Mouse (Mus musculus) liver, embryonic 16.5 days (tissue): ENCODE measurements around the gene Mybpc3. TPM values are rescaled to one million over a fixed set of nuclear protein-coding genes. Genes with fewer than 3 reads are reported as not detected.
"Not testable (repeated sequence)": the region's sequence is repeated elsewhere in the genome, so short reads cannot be mapped to it uniquely, and the experiment has no call there.

Experiments
- ATAC-seq: fragments of 200-750 bp; cut with Nextera tagmentation; 2 replicates; pipeline ENCODE4 v1.8.0; 2017; ENCODE audit warnings: low read depth, mild to moderate bottlenecking, moderate number of reproducible peaks, moderate library complexity
- H3K27ac ChIP-seq: fragments of 300-500 bp; sonication (generic); 2 replicates; pipeline ENCODE4 v1.5.1; 2014; ENCODE audit warnings: mild to moderate bottlenecking, low read length
- H3K27me3 ChIP-seq: fragments of 300-500 bp; sonication (generic); 2 replicates; pipeline ENCODE4 v1.6.1; 2014; ENCODE audit warnings: low read depth, low read length, mixed read lengths; ENCODE audit not compliant: control insufficient read depth, insufficient read depth
- H3K36me3 ChIP-seq: fragments of 300-500 bp; sonication (generic); 2 replicates; pipeline ENCODE4 v1.6.1; 2014; ENCODE audit warnings: mild to moderate bottlenecking; ENCODE audit not compliant: control insufficient read depth, insufficient read depth
- H3K4me1 ChIP-seq: fragments of 300-500 bp; sonication (generic); 2 replicates; pipeline ENCODE4 v1.6.1; 2014; ENCODE audit warnings: low read depth, low read length, mixed read lengths; ENCODE audit not compliant: control insufficient read depth
- H3K4me2 ChIP-seq: fragments of 300-500 bp; sonication (generic); 2 replicates; pipeline ENCODE4 v1.6.1; 2014; ENCODE audit warnings: low read depth, low read length, mixed read lengths
- H3K4me3 ChIP-seq: fragments of 300-500 bp; sonication (generic); 2 replicates; pipeline ENCODE4 v1.5.1; 2014; ENCODE audit warnings: low read depth, mild to moderate bottlenecking, low read length
- H3K9ac ChIP-seq: fragments of 300-500 bp; sonication (generic); 2 replicates; pipeline ENCODE4 v1.6.1; 2014; ENCODE audit warnings: low read depth, low read length
- H3K9me3 ChIP-seq: fragments of 300-500 bp; sonication (generic); replicated peaks from 2 replicates; pipeline ENCODE4 v1.6.1; 2016; ENCODE audit warnings: low read length; ENCODE audit not compliant: control insufficient read depth
- WGBS: fragments of 180-500 bp; shearing (Covaris S2); extraction: QIAGEN DNeasy Blood & Tissue Kit; methylation state at CpG from one replicate; pipeline ENCODE4 v1.1.7; 2014; ENCODE audit not compliant: insufficient replicate concordance; 5-methylcytosine and 5-hydroxymethylcytosine counted together
- polyA plus RNA-seq: library from polyadenylated mRNA; unstranded; fragments of >200 nt; fragmentation: Nextera tagmentation; extraction: Ambion mirVana; gene quantifications from 2 replicates; pipeline ENCODE4 v1.2.1, GENCODE M21; 2015

The Mybpc3 gene
- polyA plus RNA-seq, 1 experiment from 2014 or later, result 0.08 TPM

GRCm38 (mm10) chr2:91098156-91098555, 19.8 kb upstream of the Mybpc3 start:
- Histone ChIP-seq H3K9me3 (no peaks in the 10 kb centered on the region), H3K9ac (peak overlapping the region; percentile 50; the same call in 1 of the 2 replicates), H3K27ac (peak overlapping the region; percentile 52), H3K27me3 (peaks cover 2% of the 10 kb centered on the region; the same call in 1 of the 2 replicates), H3K4me1 (peaks cover 23% of the 10 kb centered on the region), H3K4me2 (peak overlapping the region; percentile 28; the same call in 1 of the 2 replicates), H3K4me3 (peak overlapping the region; percentile 50), H3K36me3 (no peaks in the 10 kb centered on the region)
- ATAC-seq, result peak; percentile 30; the same call in 1 of the 2 replicates
- WGBS, result 27% methylated on average over 2 of the region's 2 CpGs

- WGBS, result 5% methylated on average over 7 of the region's 7 CpGs
- Histone ChIP-seq H3K36me3 (no peaks in the 10 kb centered on the region), H3K4me3 (no peak overlapping the region), H3K9me3 (no peaks in the 10 kb centered on the region), H3K4me1 (peaks cover 29% of the 10 kb centered on the region), H3K27me3 (peaks cover 2% of the 10 kb centered on the region; the same call in 1 of the 2 replicates), H3K27ac (no peak overlapping the region), H3K4me2 (no peak overlapping the region), H3K9ac (no peak overlapping the region)
- ATAC-seq, result peak; percentile 53
These were observed 16.7 kb upstream of the Mybpc3 start for GRCm38 (mm10) chr2:91101124-91101740.

- ATAC-seq, result no peak
- H3K36me3 ChIP-seq, result no peaks in the 10 kb centered on the region
- H3K4me3 ChIP-seq, result no peak overlapping the region
- H3K4me1 ChIP-seq, result peaks cover 33% of the 10 kb centered on the region
- no peaks in the 10 kb centered on the region for H3K9me3 ChIP-seq
- 36% methylated on average over 3 of the region's 3 CpGs for WGBS
- H3K27me3 ChIP-seq, result no peaks in the 10 kb centered on the region
- H3K27ac ChIP-seq, result no peak overlapping the region
- H3K9ac ChIP-seq, result no peak overlapping the region
- H3K4me2 ChIP-seq, result no peak overlapping the region; the same call in 1 of the 2 replicates
These were observed 9.8 kb upstream of the Mybpc3 start for GRCm38 (mm10) chr2:91108156-91108555.

GRCm38 (mm10) chr2:91109241-91109640, 8.7 kb upstream of the Mybpc3 start:
- no peak for ATAC-seq
- no peak overlapping the region for H3K9ac ChIP-seq
- peaks cover 38% of the 10 kb centered on the region for H3K4me1 ChIP-seq
- no peaks in the 10 kb centered on the region for H3K36me3 ChIP-seq
- WGBS, result 71% methylated on average over 5 of the region's 5 CpGs
- no peak overlapping the region for H3K4me3 ChIP-seq
- H3K27me3 ChIP-seq, result no peaks in the 10 kb centered on the region
- H3K4me2 ChIP-seq, result no peak overlapping the region
- H3K9me3 ChIP-seq, result no peaks in the 10 kb centered on the region
- no peak overlapping the region for H3K27ac ChIP-seq

DNA sequence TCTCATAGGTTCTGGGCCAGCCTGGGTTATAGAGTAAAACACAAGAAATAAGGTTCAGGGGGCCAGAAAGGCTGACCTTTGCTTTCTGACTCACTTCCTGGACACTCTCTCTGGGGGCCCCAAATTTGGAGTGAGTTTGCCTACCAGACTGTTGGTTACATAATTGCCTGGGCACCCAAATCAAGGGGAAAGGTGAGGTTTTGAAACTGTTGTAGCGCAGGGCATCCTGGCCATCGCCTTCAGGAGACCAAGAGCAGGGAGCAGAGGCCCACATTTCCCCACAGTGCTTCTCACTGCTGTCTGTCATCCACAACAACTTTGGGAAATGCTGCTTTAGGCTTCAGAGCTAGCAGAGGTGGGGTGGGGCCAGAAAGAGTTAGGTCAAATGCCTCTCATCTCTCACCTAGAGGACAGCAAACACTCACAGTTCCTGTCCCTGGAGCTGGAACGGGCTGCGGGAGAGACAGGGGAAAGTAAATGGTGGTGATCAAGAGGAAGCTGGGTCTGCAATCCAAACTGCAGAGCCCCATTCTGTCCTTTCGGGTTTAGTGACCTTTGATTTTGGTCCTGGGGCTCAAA, 8.0 kb upstream of the Mybpc3 start:
- Histone ChIP-seq H3K36me3 (no peaks in the 10 kb centered on the region), H3K27ac (no peak overlapping the region), H3K9ac (no peak overlapping the region), H3K4me3 (no peak overlapping the region), H3K9me3 (no peaks in the 10 kb centered on the region), H3K27me3 (no peaks in the 10 kb centered on the region), H3K4me2 (no peak overlapping the region), H3K4me1 (peaks cover 42% of the 10 kb centered on the region)
- no peak for ATAC-seq
- WGBS, result 75% methylated on average over 5 of the region's 5 CpGs

- WGBS, result 75% methylated on average over 6 of the region's 6 CpGs
These were observed 7.5 kb upstream of the Mybpc3 start for GRCm38 (mm10) chr2:91110429-91110828.

GRCm38 (mm10) chr2:91111832-91112231, 6.1 kb upstream of the Mybpc3 start:
- peaks cover 32% of the 10 kb centered on the region for H3K4me1 ChIP-seq
- H3K27ac ChIP-seq, H3K9ac ChIP-seq, ATAC-seq, H3K27me3 ChIP-seq, H3K36me3 ChIP-seq, H3K4me3 ChIP-seq, H3K4me2 ChIP-seq, H3K9me3 ChIP-seq: not testable (repeated sequence)
- 73% methylated on average over 3 of the region's 3 CpGs for WGBS

More at GRCm38 (mm10) chr2:91110429-91110828, 7.5 kb upstream of the Mybpc3 start:
- Histone ChIP-seq H3K4me1 (peaks cover 37% of the 10 kb centered on the region), H3K9ac (no peak overlapping the region), H3K27me3 (no peaks in the 10 kb centered on the region), H3K36me3 (no peaks in the 10 kb centered on the region), H3K4me3 (no peak overlapping the region), H3K9me3 (no peaks in the 10 kb centered on the region), H3K27ac (no peak overlapping the region), H3K4me2 (no peak overlapping the region)
- ATAC-seq, result no peak

DNA sequence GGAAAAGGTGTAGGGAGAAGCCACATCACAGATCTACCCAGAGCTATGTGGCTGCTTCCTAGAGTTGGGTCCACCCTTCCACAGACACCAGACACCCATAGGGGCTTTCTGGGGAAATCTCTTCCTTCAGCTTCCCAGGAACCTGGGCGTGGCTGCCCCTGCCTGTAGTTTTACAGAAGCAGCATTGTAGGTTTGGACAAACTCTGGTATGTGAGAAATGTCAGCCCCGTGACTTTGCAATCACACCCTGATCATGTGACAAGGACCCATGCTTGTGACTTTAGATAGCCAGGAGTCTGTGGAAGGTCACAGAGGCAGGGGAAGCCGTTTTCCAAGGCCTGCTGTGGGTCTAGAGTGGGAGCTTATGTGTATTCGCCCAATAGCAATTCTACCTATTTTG, 5.5 kb upstream of the Mybpc3 start:
- Histone ChIP-seq H3K9me3 (no peaks in the 10 kb centered on the region), H3K27ac (no peak overlapping the region), H3K4me2 (no peak overlapping the region), H3K36me3 (no peaks in the 10 kb centered on the region), H3K4me3 (no peak overlapping the region), H3K27me3 (no peaks in the 10 kb centered on the region), H3K4me1 (peaks cover 29% of the 10 kb centered on the region), H3K9ac (no peak overlapping the region)
- WGBS, result 40% methylated on average over 4 of the region's 4 CpGs
- ATAC-seq, result no peak

DNA sequence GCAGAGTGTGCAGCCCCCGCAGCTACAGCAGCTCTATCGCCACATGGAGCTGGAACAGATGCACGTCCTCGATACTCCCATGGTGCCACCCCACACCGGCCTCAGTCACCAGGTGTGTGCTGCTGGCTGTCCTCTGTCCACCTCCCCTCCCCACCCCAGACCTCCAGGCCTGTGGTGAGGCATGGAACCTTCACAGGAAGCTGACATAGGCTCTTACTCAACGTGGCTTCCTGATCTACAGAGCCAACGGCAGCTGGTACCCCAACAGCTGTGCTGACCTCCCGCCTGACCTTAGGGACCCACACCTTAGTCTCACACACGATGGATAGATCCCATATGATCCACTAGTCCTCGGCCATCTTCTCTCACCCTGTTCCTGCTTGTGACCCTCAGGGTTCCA, 4.6 kb upstream of the Mybpc3 start:
- H3K9me3 ChIP-seq, result no peaks in the 10 kb centered on the region
- 57% methylated on average over 10 of the region's 10 CpGs for WGBS
- H3K4me2 ChIP-seq, result no peak overlapping the region
- H3K4me1 ChIP-seq, result peaks cover 21% of the 10 kb centered on the region
- no peak overlapping the region for H3K9ac ChIP-seq
- no peak overlapping the region for H3K27ac ChIP-seq
- ATAC-seq, result no peak
- H3K36me3 ChIP-seq, result no peaks in the 10 kb centered on the region
- H3K27me3 ChIP-seq, result no peaks in the 10 kb centered on the region
- no peak overlapping the region for H3K4me3 ChIP-seq
